Mouse (Mus musculus) midbrain, embryonic 12.5 days (tissue): ENCODE measurements around the gene Coro2b. TPM values are rescaled to one million over a fixed set of nuclear protein-coding genes. Genes with fewer than 3 reads are reported as not detected.

Experiments used
- ATAC-seq: fragments of 200-750 bp; cut with Nextera tagmentation; 2 replicates; pipeline ENCODE4 v1.8.0; 2017; ENCODE audit warnings: low read depth, moderate TSS enrichment, moderate library complexity; ENCODE audit not compliant: low FRiP score
- H3K27ac ChIP-seq: fragments of 300-500 bp; sonication (generic); replicated peaks from 2 replicates; pipeline ENCODE4 v1.5.1; 2016; ENCODE audit warnings: mild to moderate bottlenecking
- H3K27me3 ChIP-seq: fragments of 300-500 bp; sonication (generic); 2 replicates; pipeline ENCODE4 v1.6.1; 2016; ENCODE audit warnings: mild to moderate bottlenecking
- H3K36me3 ChIP-seq: fragments of 300-500 bp; sonication (generic); 2 replicates; pipeline ENCODE4 v1.6.1; 2016
- H3K4me1 ChIP-seq: fragments of 300-500 bp; sonication (generic); 2 replicates; pipeline ENCODE4 v1.6.1; 2016
- H3K4me2 ChIP-seq: fragments of 300-500 bp; sonication (generic); replicated peaks from 2 replicates; pipeline ENCODE4 v1.6.1; 2016; ENCODE audit warnings: mild to moderate bottlenecking, moderate library complexity
- H3K4me3 ChIP-seq: fragments of 300-500 bp; sonication (generic); 2 replicates; pipeline ENCODE4 v1.5.1; 2016; ENCODE audit warnings: mild to moderate bottlenecking
- H3K9ac ChIP-seq: fragments of 300-500 bp; sonication (generic); replicated peaks from 2 replicates; pipeline ENCODE4 v1.6.1; 2016; ENCODE audit warnings: mild to moderate bottlenecking, moderate library complexity
- H3K9me3 ChIP-seq: fragments of 300-500 bp; sonication (generic); 2 replicates; pipeline ENCODE4 v1.6.1; 2016; ENCODE audit warnings: mild to moderate bottlenecking
- WGBS: fragments of 180-500 bp; shearing (Covaris S2); methylation state at CpG from one replicate; pipeline ENCODE4 v1.1.7; 2016; 5-methylcytosine and 5-hydroxymethylcytosine counted together
- polyA plus RNA-seq: library from polyadenylated mRNA; unstranded; fragments of >200 nt; fragmentation: Nextera tagmentation; extraction: Ambion mirVana; gene quantifications from 2 replicates; pipeline ENCODE4 v1.2.1, GENCODE M21; 2016

Coro2b gene
- polyA plus RNA-seq, 1 experiment from 2014 or later, result 34.0 TPM

DNA sequence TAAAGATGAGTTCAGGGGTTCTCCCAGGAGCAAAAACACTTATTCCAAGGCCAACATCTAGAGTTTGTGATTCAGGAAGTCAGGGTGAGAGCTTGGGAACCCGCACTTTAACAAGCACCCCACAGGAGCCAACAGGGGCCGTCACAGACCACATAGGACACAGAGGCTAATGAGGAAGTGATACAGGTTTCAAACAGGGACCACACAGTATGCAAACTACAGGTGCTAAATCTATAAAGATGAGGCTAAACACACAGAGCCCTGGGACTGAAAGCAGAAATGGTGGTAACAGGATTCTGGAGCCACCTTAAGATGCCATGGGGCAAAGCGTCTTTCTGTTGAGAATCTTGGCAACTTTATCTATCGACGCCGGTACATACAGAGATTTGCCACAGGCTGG is 27.2 kb downstream of the Coro2b start:
- H3K4me1 ChIP-seq, result peaks cover 41% of the 10 kb centered on the region
- no peak overlapping the region for H3K9ac ChIP-seq
- peak overlapping the region; percentile 60; the same call in 1 of the 2 replicates for H3K27ac ChIP-seq

DNA sequence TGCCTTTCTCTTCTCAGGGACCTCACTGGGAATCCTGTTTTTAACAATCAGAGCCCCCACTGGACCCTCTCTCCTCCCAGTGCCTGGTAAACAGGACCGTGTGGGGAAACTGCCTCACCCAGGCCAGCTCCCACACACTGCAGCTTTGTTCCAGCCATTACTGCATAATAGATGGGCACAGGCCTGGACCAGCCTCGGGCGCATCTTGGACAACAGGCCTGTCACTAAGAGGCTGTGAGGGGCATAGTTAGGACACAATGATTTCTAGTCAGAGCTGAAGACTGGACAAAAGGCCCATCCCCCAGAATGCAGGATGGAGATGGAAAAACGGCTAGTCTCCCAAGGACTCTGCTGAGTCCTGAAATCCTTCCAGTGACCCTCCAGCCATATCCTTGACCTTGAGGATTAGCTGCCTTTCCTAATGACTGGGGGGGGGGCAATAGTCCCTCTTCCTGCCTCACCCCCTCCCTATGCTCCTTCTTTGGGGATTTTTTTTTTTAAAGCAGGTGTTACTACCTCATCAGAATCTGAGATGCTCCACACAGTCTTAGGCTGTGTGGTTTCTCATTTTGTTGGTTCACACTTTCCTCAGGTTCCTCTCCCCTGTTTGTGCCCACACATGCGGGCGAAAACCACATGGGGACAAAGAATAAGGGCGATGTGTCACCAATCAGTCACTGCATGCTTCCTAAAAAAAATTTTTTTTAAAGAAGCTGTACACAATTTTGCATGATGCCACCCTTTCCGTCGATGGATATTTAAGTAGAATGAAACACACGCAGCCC is 27.9 kb downstream of the Coro2b start:
- H3K36me3 ChIP-seq, result no peaks in the 10 kb centered on the region
- H3K27me3 ChIP-seq, result no peaks in the 10 kb centered on the region
- peak overlapping the region; percentile 60 for H3K27ac ChIP-seq
- peak; percentile 64; the same call in 1 of the 2 replicates for ATAC-seq
- no peak overlapping the region; the same call in 1 of the 2 replicates for H3K9ac ChIP-seq
- H3K4me2 ChIP-seq, result no peak overlapping the region
- H3K9me3 ChIP-seq, result no peaks in the 10 kb centered on the region
- H3K4me3 ChIP-seq, result no peak overlapping the region
- peaks cover 36% of the 10 kb centered on the region for H3K4me1 ChIP-seq
- WGBS, result 56% methylated on average over 10 of the region's 10 CpGs

More for the DNA sequence above, 27.2 kb downstream of the Coro2b start:
- no peak for ATAC-seq
- Histone ChIP-seq H3K4me3 (no peak overlapping the region), H3K36me3 (no peaks in the 10 kb centered on the region), H3K4me2 (no peak overlapping the region), H3K27me3 (no peaks in the 10 kb centered on the region), H3K9me3 (no peaks in the 10 kb centered on the region)
- 91% methylated on average over 6 of the region's 6 CpGs for WGBS

DNA sequence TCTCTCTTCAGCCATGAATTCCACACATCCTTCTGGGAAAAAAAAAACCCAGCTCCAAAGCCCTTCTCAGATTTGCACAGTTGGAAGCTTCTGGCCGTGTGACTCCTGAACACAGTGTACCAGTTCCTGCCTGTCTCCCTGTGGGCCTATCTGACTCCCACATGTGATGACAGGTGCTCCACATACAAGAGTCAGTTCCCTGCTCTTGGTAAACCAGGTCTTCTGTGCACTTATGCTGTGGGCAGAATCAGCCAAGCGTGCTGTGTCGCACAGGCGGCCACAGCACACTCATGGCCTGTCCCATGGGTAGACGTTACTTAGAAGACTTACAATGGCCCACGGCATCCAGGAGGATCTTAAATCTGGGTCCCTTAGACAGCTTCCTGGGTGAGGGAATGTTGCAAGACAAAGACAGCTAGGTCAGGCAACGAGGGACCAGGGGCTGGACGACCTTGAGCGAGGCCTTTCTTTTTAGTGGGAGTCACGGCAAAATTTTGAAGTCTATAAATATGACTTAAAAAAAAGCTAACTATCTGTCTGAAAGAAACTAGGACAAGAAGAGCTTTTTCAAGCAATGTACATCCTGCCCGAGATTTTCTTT is 30.3 kb downstream of the Coro2b start:
- Histone ChIP-seq H3K4me1 (peaks cover 33% of the 10 kb centered on the region), H3K9me3 (no peaks in the 10 kb centered on the region), H3K27me3 (no peaks in the 10 kb centered on the region), H3K36me3 (no peaks in the 10 kb centered on the region), H3K4me2 (no peak overlapping the region), H3K27ac (no peak overlapping the region), H3K9ac (no peak overlapping the region), H3K4me3 (no peak overlapping the region)
- 87% methylated on average over 11 of the region's 11 CpGs for WGBS
- ATAC-seq, result no peak

DNA sequence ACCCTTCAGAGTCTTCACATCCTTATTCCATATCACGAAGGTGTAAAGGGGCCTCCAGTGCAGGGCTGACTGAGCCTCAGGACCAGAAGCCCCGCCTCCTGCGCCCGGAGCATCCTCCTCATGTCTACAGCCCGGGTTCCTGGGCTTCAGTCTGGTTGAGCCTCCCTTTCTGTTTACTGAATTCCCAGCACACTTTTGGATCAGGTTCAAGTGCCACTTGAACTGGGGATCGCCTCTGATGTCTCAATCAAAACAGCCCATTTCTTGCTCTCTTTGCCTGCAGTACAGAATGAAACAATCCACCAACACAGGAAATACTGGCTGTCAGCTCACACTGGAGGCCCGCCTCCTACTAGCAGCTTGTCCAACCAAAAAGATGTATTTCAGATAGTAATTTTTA is 32.7 kb downstream of the Coro2b start:
- no peak for ATAC-seq
- Histone ChIP-seq H3K4me2 (no peak overlapping the region), H3K27ac (no peak overlapping the region), H3K9me3 (no peaks in the 10 kb centered on the region), H3K36me3 (no peaks in the 10 kb centered on the region), H3K9ac (no peak overlapping the region), H3K4me1 (peaks cover 17% of the 10 kb centered on the region), H3K27me3 (no peaks in the 10 kb centered on the region; the same call in 1 of the 2 replicates), H3K4me3 (no peak overlapping the region)
- 68% methylated on average over 7 of the region's 7 CpGs for WGBS

DNA sequence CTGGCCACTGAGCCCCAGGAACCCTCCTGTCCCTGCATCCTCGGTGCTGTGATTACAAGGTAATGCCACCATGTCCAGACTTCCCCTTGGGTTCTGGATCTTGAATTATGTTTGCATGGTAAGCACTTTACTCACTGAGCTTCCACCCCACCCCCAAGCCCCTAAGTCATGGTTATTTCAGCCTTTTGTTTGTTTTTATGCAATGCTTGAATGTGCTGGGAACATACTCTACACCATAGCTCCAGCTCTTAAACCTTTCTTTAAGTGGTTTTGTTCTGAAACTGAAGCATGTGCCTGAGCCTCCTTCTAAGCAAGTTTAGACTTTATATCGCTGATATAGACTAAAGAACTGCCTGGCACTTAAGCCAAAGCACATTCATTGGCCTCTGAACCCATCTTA is 34.5 kb downstream of the Coro2b start:
- Histone ChIP-seq H3K27ac (no peak overlapping the region), H3K4me3 (no peak overlapping the region), H3K9me3 (no peaks in the 10 kb centered on the region), H3K36me3 (no peaks in the 10 kb centered on the region), H3K9ac (no peak overlapping the region), H3K4me1 (0 out of 2 replicates have a peak, but pooled peaks cover 9% of the 10 kb centered on the region), H3K4me2 (no peak overlapping the region), H3K27me3 (no peaks in the 10 kb centered on the region; the same call in 1 of the 2 replicates)
- no peak for ATAC-seq
- 82% methylated on average over 2 of the region's 2 CpGs for WGBS

DNA sequence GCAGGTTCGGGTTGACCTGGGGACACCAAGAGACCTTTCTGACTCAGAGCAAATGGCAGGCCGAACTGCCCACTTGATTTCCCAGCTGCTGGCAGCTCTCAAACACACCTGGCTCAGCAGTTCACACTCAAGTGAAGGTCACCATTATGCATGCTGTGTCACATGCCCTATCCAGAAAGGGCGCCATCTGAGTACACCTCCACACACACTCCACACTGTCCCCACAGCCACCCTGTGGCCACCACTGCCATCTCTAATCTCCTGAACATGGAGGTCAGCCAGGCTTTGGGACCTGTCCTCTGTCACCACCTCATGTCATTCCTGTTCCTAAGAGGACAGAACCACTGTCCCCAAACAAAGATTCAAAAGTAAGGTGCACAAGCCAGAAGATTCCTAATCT is 35.3 kb downstream of the Coro2b start:
- H3K4me1 ChIP-seq, result 0 out of 2 replicates have a peak, but pooled peaks cover 9% of the 10 kb centered on the region
- no peak overlapping the region for H3K9ac ChIP-seq
- no peaks in the 10 kb centered on the region for H3K9me3 ChIP-seq
- no peaks in the 10 kb centered on the region; the same call in 1 of the 2 replicates for H3K27me3 ChIP-seq
- no peak overlapping the region for H3K27ac ChIP-seq
- 89% methylated on average over 3 of the region's 3 CpGs for WGBS
- no peak overlapping the region for H3K4me3 ChIP-seq
- H3K36me3 ChIP-seq, result no peaks in the 10 kb centered on the region
- ATAC-seq, result no peak
- no peak overlapping the region for H3K4me2 ChIP-seq

DNA sequence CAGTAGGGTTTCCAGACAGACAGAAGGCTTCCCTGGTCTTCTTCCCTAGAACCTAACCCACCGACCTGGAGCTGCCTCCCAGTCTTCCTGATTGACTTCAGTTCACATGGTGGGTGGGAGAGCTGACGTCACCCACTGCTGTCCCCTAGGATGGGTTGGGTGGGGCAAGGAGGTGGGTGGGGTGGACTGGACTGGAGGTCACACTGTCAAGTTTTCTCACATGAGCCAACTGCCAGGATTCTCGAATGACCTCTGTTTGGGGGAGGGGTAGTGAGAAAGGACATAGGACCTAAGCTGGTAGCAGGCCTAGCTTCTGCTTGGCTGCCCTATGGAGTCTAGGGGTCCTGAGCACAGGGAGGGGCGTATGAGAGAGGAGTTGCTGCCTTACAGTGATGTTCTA is 36.8 kb downstream of the Coro2b start:
- Histone ChIP-seq H3K9ac (no peak overlapping the region), H3K4me2 (no peak overlapping the region), H3K36me3 (no peaks in the 10 kb centered on the region), H3K4me1 (0 out of 2 replicates have a peak, but pooled peaks cover 9% of the 10 kb centered on the region), H3K27me3 (no peaks in the 10 kb centered on the region; the same call in 1 of the 2 replicates), H3K27ac (no peak overlapping the region), H3K4me3 (no peak overlapping the region), H3K9me3 (no peaks in the 10 kb centered on the region)
- no peak for ATAC-seq
- WGBS, result 81% methylated on average over 4 of the region's 4 CpGs

DNA sequence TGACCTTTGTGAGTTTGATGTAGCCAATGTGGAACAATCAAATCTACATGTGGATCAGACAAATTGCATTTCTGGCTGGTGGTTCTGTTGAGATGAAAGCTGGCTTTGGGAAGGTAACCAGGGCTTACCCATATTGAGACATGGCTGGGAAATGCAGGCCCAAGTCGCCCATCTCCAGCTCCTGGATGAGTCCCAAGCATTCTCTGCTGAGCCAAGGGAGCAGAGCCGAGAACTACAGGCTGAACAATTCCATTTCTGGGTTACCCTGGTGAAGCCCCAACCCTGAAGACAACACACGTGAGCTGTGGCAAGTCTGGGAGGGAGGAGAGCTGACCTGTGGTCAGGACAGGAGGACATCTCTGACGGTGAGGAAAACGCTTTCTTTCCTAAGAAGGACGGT is 37.9 kb downstream of the Coro2b start:
- WGBS, result 92% methylated on average over 6 of the region's 6 CpGs
- no peak overlapping the region for H3K4me2 ChIP-seq
- H3K4me1 ChIP-seq, result 0 out of 2 replicates have a peak, but pooled peaks cover 9% of the 10 kb centered on the region

DNA sequence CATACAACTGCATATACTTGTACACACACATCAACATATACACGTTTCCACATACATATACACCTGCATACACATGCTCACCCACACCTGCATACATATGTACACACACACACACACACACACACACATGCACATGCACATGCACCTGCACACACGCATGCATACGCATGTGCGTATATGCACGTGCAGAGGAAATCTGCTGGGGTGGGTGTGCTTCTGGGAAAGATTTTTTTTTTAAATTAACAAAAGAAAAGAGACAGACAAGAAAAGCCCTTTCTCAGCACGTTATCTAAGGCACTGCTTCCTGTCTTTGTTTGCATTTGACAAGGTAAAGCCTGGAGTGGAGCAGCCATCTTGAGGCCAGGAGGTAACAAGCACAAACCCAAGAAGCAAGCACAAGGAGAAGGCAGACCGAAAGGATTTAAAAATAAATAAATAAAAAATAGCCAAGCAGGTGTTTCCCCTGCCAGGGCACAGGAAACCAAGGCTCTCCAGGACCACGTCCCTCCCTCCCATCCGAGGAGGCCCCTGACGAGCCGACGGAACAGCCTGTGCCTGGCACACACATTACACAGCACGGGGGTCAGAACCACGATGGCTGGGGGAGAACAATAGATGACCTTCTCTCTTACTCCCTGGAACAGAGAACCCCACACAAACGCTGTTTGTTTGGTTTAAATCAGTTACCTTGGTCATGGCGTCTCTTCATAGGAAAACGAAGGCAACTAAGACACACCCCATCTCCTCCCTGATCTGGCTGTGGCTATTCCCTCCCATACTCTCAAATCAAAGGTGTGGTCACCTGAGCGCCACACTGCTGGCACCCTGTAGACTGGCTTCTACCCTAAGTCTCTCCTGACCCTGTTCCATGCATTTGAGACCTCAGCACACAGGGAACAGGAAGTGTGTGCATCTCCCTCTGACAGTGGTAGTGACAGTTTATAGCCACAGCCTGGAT is 39.4 kb downstream of the Coro2b start:
- Histone ChIP-seq H3K36me3 (no peaks in the 10 kb centered on the region), H3K27me3 (no peaks in the 10 kb centered on the region; the same call in 1 of the 2 replicates), H3K27ac (no peak overlapping the region; the same call in 1 of the 2 replicates), H3K9ac (no peak overlapping the region), H3K4me2 (no peak overlapping the region), H3K4me1 (peaks cover 13% of the 10 kb centered on the region), H3K4me3 (no peak overlapping the region), H3K9me3 (no peaks in the 10 kb centered on the region)
- 72% methylated on average over 18 of the region's 18 CpGs for WGBS
- ATAC-seq, result no peak

More for the DNA sequence above, 37.9 kb downstream of the Coro2b start:
- Histone ChIP-seq H3K9me3 (no peaks in the 10 kb centered on the region), H3K4me3 (no peak overlapping the region), H3K9ac (no peak overlapping the region), H3K27me3 (no peaks in the 10 kb centered on the region; the same call in 1 of the 2 replicates), H3K36me3 (no peaks in the 10 kb centered on the region), H3K27ac (no peak overlapping the region)
- no peak for ATAC-seq

DNA sequence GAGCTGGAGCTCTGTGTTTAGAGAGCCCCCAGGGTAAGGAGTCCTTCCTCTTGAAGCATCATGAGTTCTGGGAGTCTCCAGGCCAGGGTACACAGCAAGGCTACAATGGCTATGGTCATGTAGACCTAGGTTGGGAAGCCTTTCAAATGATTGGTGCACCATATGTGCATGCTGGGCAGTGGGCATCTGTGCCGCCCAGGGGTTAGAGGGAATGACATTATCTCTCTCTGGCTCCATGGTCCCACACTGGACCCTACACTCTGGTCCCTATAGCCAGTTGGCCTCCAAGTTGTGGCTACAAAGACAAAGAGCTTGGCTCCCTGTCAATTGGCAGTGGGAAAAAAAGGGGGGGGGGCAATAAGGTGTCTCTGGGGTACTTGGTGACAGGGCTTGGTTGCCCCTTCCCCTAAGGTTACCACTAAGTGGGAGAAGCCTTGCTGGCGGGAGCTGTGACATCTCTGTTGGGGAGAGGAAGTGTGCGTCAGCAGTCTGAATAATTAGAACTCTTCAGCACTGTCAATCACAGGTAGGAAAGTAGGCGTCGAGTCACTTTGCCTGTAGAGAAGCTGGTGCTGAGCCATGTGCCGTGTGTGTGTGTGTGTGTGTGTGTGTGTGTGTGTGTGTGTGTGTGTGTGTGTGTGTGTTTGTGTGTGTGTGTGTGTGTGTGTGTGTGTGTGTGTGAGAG is 44.4 kb downstream of the Coro2b start:
- H3K4me3 ChIP-seq, result no peak overlapping the region
- 60% methylated on average over 6 of the region's 6 CpGs for WGBS
- H3K36me3 ChIP-seq, result no peaks in the 10 kb centered on the region
- peaks cover 24% of the 10 kb centered on the region for H3K4me1 ChIP-seq
- H3K27me3 ChIP-seq, result no peaks in the 10 kb centered on the region
- H3K27ac ChIP-seq, result no peak overlapping the region
- H3K4me2 ChIP-seq, result no peak overlapping the region
- H3K9ac ChIP-seq, result no peak overlapping the region
- no peaks in the 10 kb centered on the region for H3K9me3 ChIP-seq
- no peak for ATAC-seq

DNA sequence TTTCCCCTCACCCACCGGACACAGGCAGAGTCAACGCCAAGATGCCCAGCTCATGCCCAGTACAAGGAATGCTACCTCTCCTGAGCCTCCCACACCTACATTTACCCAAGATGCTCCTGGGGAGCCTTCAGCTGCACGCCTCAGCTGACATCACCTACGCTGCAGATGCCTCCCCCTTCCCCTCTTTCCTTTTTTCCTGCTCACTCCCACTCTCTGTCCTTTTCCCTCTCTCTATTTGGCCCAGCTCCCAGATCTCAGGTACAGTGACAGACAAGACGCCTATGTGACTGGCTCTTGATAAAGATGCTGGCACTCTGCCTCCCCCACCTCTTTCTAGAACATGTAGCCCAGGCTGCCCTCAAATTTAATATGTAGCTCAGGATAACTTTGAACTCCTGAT is 45.2 kb downstream of the Coro2b start:
- 94% methylated on average over 5 of the region's 5 CpGs for WGBS
- Histone ChIP-seq H3K4me3 (no peak overlapping the region), H3K36me3 (0 out of 2 replicates have a peak, but pooled peaks cover 5% of the 10 kb centered on the region), H3K4me2 (no peak overlapping the region), H3K4me1 (peaks cover 28% of the 10 kb centered on the region), H3K9me3 (no peaks in the 10 kb centered on the region), H3K27ac (no peak overlapping the region), H3K27me3 (no peaks in the 10 kb centered on the region), H3K9ac (no peak overlapping the region)
- ATAC-seq, result no peak
